Mouse (Mus musculus): ENCODE data around the gene Olfr645. TPM values are rescaled to one million over a fixed set of nuclear protein-coding genes. Genes with fewer than 3 reads are reported as not detected.

Gene Olfr645
- not detected for polyA plus RNA-seq (2012; fragmentation: generic; extraction: Trizol)

- Histone ChIP-seq H3K4me3 (no peak within 1 kb of the TSS), H3K79me2 (ENCODE audit: control insufficient read depth, insufficient read depth) (no peaks in the 10 kb centered on the region), H3ac (ENCODE audit: control insufficient read depth, insufficient read length) (no peak within 1 kb of the TSS), H3K4me2 (ENCODE audit: low read depth) (no peak within 1 kb of the TSS), H3K36me3 (ENCODE audit: control insufficient read depth, insufficient read depth) (no peaks in the 10 kb centered on the region), H3K27me3 (ENCODE audit: control insufficient read depth, insufficient read depth, insufficient read length) (no peaks in the 10 kb centered on the region)
- TF ChIP-seq MYOD1 (IDR thresholded peaks at IDR 0.05; ENCODE audit: control insufficient read depth in 1 of 3, insufficient read length in 2 of 3, low read depth in 2 of 3) = no peak
- TF ChIP-seq CEBPB (IDR thresholded peaks at IDR 0.05; ENCODE audit: insufficient read depth, poor library complexity, severe bottlenecking) = no peak
- TF ChIP-seq TCF3 (IDR thresholded peaks at IDR 0.05; ENCODE audit: insufficient read length, low read depth) = no peak
- TF ChIP-seq MAX (IDR thresholded peaks at IDR 0.05; ENCODE audit: low read depth) = no peak
- TF ChIP-seq POLR2AphosphoS2 (IDR thresholded peaks at IDR 0.05; ENCODE audit: insufficient read length, low read depth) = no peak
- TF ChIP-seq POLR2A (IDR thresholded peaks at IDR 0.05; ENCODE audit: insufficient read length, low read depth) = no peak
- no peak for TF ChIP-seq MYOG (IDR thresholded peaks at IDR 0.05; ENCODE audit: control insufficient read depth in 1 of 3, insufficient read depth in 1 of 3, insufficient read length in 2 of 3, low read depth in 2 of 3)
- TF ChIP-seq USF1 (IDR thresholded peaks at IDR 0.05; ENCODE audit: low read depth) = no peak
- no peak for TF ChIP-seq E2F4 (IDR thresholded peaks at IDR 0.05; ENCODE audit: insufficient read depth)
- no peak for TF ChIP-seq SRF (IDR thresholded peaks at IDR 0.05; ENCODE audit: control insufficient read depth, insufficient read length, low read depth)
- TF ChIP-seq REST (IDR thresholded peaks at IDR 0.05; ENCODE audit: insufficient read depth, insufficient read length) = no peak
- no peak for TF ChIP-seq TCF12 (IDR thresholded peaks at IDR 0.05; ENCODE audit: insufficient read depth, poor library complexity, severe bottlenecking)
These were observed at the start of gene Olfr645 for GRCm38 (mm10) chr7:104085365-104085764. Gene Olfr645, minus strand, starts transcription at chr7:104085465.

- TF ChIP-seq E2F4 (IDR thresholded peaks at IDR 0.05; ENCODE audit: insufficient read depth) = no peak
- no peak for TF ChIP-seq CEBPB (IDR thresholded peaks at IDR 0.05; ENCODE audit: insufficient read depth, poor library complexity, severe bottlenecking)
- TF ChIP-seq SRF (IDR thresholded peaks at IDR 0.05; ENCODE audit: control insufficient read depth, insufficient read length, low read depth) = no peak
- no peak for TF ChIP-seq MYOG (IDR thresholded peaks at IDR 0.05; ENCODE audit: control insufficient read depth in 1 of 3, insufficient read depth in 1 of 3, insufficient read length in 2 of 3, low read depth in 2 of 3)
- TF ChIP-seq USF1 (IDR thresholded peaks at IDR 0.05; ENCODE audit: low read depth) = no peak
- no peak for TF ChIP-seq MAX (IDR thresholded peaks at IDR 0.05; ENCODE audit: low read depth)
- no peak for TF ChIP-seq REST (IDR thresholded peaks at IDR 0.05; ENCODE audit: insufficient read depth, insufficient read length)
- no peak for TF ChIP-seq MYOD1 (IDR thresholded peaks at IDR 0.05; ENCODE audit: control insufficient read depth in 1 of 3, insufficient read length in 2 of 3, low read depth in 2 of 3)
- TF ChIP-seq TCF12 (IDR thresholded peaks at IDR 0.05; ENCODE audit: insufficient read depth, poor library complexity, severe bottlenecking) = no peak
- TF ChIP-seq POLR2A (IDR thresholded peaks at IDR 0.05; ENCODE audit: insufficient read length, low read depth) = no peak
- TF ChIP-seq POLR2AphosphoS2 (IDR thresholded peaks at IDR 0.05; ENCODE audit: insufficient read length, low read depth) = no peak
- TF ChIP-seq TCF3 (IDR thresholded peaks at IDR 0.05; ENCODE audit: insufficient read length, low read depth) = no peak
- Histone ChIP-seq H3ac (ENCODE audit: control insufficient read depth, insufficient read length) (no peak within 1 kb of the TSS), H3K4me3 (no peak within 1 kb of the TSS), H3K27me3 (ENCODE audit: control insufficient read depth, insufficient read depth, insufficient read length) (no peaks in the 10 kb centered on the region), H3K36me3 (ENCODE audit: control insufficient read depth, insufficient read depth) (no peaks in the 10 kb centered on the region), H3K4me2 (ENCODE audit: low read depth) (no peak within 1 kb of the TSS), H3K79me2 (ENCODE audit: control insufficient read depth, insufficient read depth) (no peaks in the 10 kb centered on the region)
These were observed 44.5 kb upstream of the Olfr645 start, which contains the start of gene Ubqln5 for GRCm38 (mm10) chr7:104129726-104130125. Gene Ubqln5, minus strand, starts transcription at chr7:104129826.

DNA sequence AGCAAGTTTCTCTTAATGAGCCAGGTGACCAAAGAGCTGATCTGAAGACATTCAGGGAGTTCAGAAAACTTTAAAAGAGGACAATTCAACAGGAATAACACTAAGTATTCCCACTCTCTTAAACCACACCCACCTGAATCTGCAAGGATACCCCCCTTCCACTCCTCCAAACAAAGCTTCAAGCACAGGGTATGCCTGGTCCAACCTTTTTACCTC is 19.4 kb upstream of the Olfr645 start, which contains the start of gene Olfr646:
Gene Olfr646 (plus strand): TSS at position 117 of the 216 bp plus-strand sequence.
- TF ChIP-seq POLR2AphosphoS2 (IDR thresholded peaks at IDR 0.05; ENCODE audit: insufficient read length, low read depth) (no peak), TCF3 (IDR thresholded peaks at IDR 0.05; ENCODE audit: insufficient read length, low read depth) (no peak), CEBPB (IDR thresholded peaks at IDR 0.05; ENCODE audit: insufficient read depth, poor library complexity, severe bottlenecking) (no peak), POLR2A (IDR thresholded peaks at IDR 0.05; ENCODE audit: insufficient read length, low read depth) (no peak), MYOD1 (IDR thresholded peaks at IDR 0.05; ENCODE audit: control insufficient read depth in 1 of 3, insufficient read length in 2 of 3, low read depth in 2 of 3) (no peak), REST (IDR thresholded peaks at IDR 0.05; ENCODE audit: insufficient read depth, insufficient read length) (no peak), SRF (IDR thresholded peaks at IDR 0.05; ENCODE audit: control insufficient read depth, insufficient read length, low read depth) (no peak), MYOG (IDR thresholded peaks at IDR 0.05; ENCODE audit: control insufficient read depth in 1 of 3, insufficient read depth in 1 of 3, insufficient read length in 2 of 3, low read depth in 2 of 3) (no peak), E2F4 (IDR thresholded peaks at IDR 0.05; ENCODE audit: insufficient read depth) (no peak), MAX (IDR thresholded peaks at IDR 0.05; ENCODE audit: low read depth) (no peak)
- no peak within 1 kb of the TSS for H3K4me2 ChIP-seq (ENCODE audit: low read depth)
- H3K4me3 ChIP-seq = no peak within 1 kb of the TSS
- H3K79me2 ChIP-seq (ENCODE audit: control insufficient read depth, insufficient read depth) = no peaks in the 10 kb centered on the region
- no peaks in the 10 kb centered on the region for H3K27me3 ChIP-seq (ENCODE audit: control insufficient read depth, insufficient read depth, insufficient read length)
- H3ac ChIP-seq (ENCODE audit: control insufficient read depth, insufficient read length) = no peak within 1 kb of the TSS
- H3K36me3 ChIP-seq (ENCODE audit: control insufficient read depth, insufficient read depth) = no peaks in the 10 kb centered on the region

DNA sequence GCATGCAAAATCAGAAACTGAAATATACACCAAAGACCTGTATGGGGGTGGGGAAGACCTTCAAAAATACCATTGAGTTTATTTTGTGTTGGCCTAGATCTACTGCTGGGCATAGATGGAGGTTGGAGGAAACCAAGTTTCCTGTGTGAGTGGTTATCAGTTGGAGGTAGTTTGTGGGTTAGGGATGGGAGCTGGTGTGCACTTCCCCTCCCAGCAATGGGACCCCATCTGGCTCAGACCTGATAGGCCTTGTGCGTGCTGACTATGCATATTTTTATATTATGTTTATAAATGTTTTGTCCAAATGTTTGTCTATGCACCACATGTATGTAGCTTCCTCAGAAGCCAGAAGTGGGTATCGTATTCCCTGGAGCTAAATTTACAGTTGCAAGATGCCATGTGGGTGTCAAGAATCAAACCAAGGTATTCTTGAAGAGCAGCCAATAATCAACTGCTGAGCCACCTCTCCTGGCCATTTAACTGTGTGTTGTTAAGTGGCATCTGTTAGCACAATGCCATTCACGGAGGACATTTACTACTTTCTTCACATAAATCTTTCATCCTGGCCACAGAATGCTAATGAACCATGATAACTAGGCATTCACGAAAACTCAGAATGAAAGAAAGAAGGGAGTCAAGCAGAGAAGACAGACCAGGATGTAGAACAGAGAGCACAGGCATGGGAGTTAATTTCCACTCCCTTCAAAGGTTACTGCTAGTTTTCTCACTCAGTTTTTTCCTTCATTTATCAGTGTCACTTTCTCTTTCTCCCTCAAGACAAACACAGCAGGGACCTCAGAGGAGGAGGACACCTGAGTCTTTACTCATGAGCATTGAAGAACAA is 18.9 kb upstream of the Olfr645 start:
- Histone ChIP-seq H3K79me2 (ENCODE audit: control insufficient read depth, insufficient read depth) (no peaks in the 10 kb centered on the region), H3K4me3 (no peak overlapping the region), H3K27me3 (ENCODE audit: control insufficient read depth, insufficient read depth, insufficient read length) (no peaks in the 10 kb centered on the region), H3K36me3 (ENCODE audit: control insufficient read depth, insufficient read depth) (no peaks in the 10 kb centered on the region), H3ac (ENCODE audit: control insufficient read depth, insufficient read length) (no peak overlapping the region), H3K4me2 (ENCODE audit: low read depth) (no peak overlapping the region)
- TF ChIP-seq POLR2AphosphoS2 (IDR thresholded peaks at IDR 0.05; ENCODE audit: insufficient read length, low read depth) (no peak), CEBPB (IDR thresholded peaks at IDR 0.05; ENCODE audit: insufficient read depth, poor library complexity, severe bottlenecking) (no peak), REST (IDR thresholded peaks at IDR 0.05; ENCODE audit: insufficient read depth, insufficient read length) (no peak), MAX (IDR thresholded peaks at IDR 0.05; ENCODE audit: low read depth) (no peak), TCF3 (IDR thresholded peaks at IDR 0.05; ENCODE audit: insufficient read length, low read depth) (no peak), POLR2A (IDR thresholded peaks at IDR 0.05; ENCODE audit: insufficient read length, low read depth) (no peak), SRF (IDR thresholded peaks at IDR 0.05; ENCODE audit: control insufficient read depth, insufficient read length, low read depth) (no peak), E2F4 (IDR thresholded peaks at IDR 0.05; ENCODE audit: insufficient read depth) (no peak), MYOG (IDR thresholded peaks at IDR 0.05; ENCODE audit: control insufficient read depth in 1 of 3, insufficient read depth in 1 of 3, insufficient read length in 2 of 3, low read depth in 2 of 3) (no peak), TCF12 (IDR thresholded peaks at IDR 0.05; ENCODE audit: insufficient read depth, poor library complexity, severe bottlenecking) (no peak), USF1 (IDR thresholded peaks at IDR 0.05; ENCODE audit: low read depth) (no peak), MYOD1 (IDR thresholded peaks at IDR 0.05; ENCODE audit: control insufficient read depth in 1 of 3, insufficient read length in 2 of 3, low read depth in 2 of 3) (no peak)

All from myocyte (in vitro differentiated cells).